Mouse (Mus musculus): Measurements from ENCODE around the gene Akr1a1.

- TF ChIP-seq MAX (IDR thresholded peaks at IDR 0.05) (no peak), CTCF (IDR thresholded peaks at IDR 0.05; ENCODE audit: control insufficient read depth, insufficient read depth, insufficient read length) (no peak), CEBPB (IDR thresholded peaks at IDR 0.05; ENCODE audit: low read depth) (no peak)
Measured at GRCm38 (mm10) chr4:116649411-116649810, 2.1 kb downstream of the Akr1a1 start.

Data from C2C12 (cell line).